Mouse (Mus musculus) midbrain, embryonic 14.5 days (tissue): ENCODE data around the gene Capza1. TPM values are rescaled to one million over a fixed set of nuclear protein-coding genes. Genes with fewer than 3 reads are reported as not detected.
"Not testable (repeated sequence)": the region's sequence is repeated elsewhere in the genome, so short reads cannot be mapped to it uniquely, and the experiment has no call there.

ENCODE experiments used
- ATAC-seq: fragments of 200-750 bp; cut with Nextera tagmentation; 2 replicates; pipeline ENCODE4 v1.8.0; 2017; ENCODE audit warnings: moderate number of reproducible peaks, moderate library complexity; ENCODE audit not compliant: low FRiP score, low TSS enrichment
- DNase-seq: peaks from one replicate; pipeline ENCODE4 v3.0.0-alpha.2; 2015
- H3K27ac ChIP-seq: fragments of 300-500 bp; sonication (generic); replicated peaks from 2 replicates; pipeline ENCODE4 v1.5.1; 2014; ENCODE audit warnings: mild to moderate bottlenecking, low read depth, low read length, moderate library complexity
- H3K27me3 ChIP-seq: fragments of 300-500 bp; sonication (generic); 2 replicates; pipeline ENCODE4 v1.6.1; 2014; ENCODE audit warnings: low read length, control low read depth, mixed read lengths; ENCODE audit not compliant: control insufficient read depth, insufficient read depth
- H3K36me3 ChIP-seq: fragments of 300-500 bp; sonication (generic); 2 replicates; pipeline ENCODE4 v1.6.1; 2014; ENCODE audit warnings: low read length, control low read depth; ENCODE audit not compliant: control insufficient read depth, insufficient read depth
- H3K4me1 ChIP-seq: fragments of 300-500 bp; sonication (generic); 2 replicates; pipeline ENCODE4 v1.6.1; 2014; ENCODE audit warnings: mild to moderate bottlenecking, antibody characterized with exemption, low read length, control low read depth; ENCODE audit not compliant: control insufficient read depth, insufficient read depth
- H3K4me2 ChIP-seq: fragments of 300-500 bp; sonication (generic); 2 replicates; pipeline ENCODE4 v1.6.1; 2014; ENCODE audit warnings: mild to moderate bottlenecking, low read length, moderate library complexity
- H3K4me3 ChIP-seq: fragments of 300-500 bp; sonication (generic); replicated peaks from 2 replicates; pipeline ENCODE4 v1.5.1; 2014; ENCODE audit warnings: low read depth, low read length
- H3K9ac ChIP-seq: fragments of 300-500 bp; sonication (generic); replicated peaks from 2 replicates; pipeline ENCODE4 v1.6.1; 2014; ENCODE audit warnings: mild to moderate bottlenecking, low read length, moderate library complexity
- H3K9me3 ChIP-seq: fragments of 300-500 bp; sonication (generic); 2 replicates; pipeline ENCODE4 v1.6.1; 2016; ENCODE audit warnings: low read length, control low read depth, mixed read lengths; ENCODE audit not compliant: control insufficient read depth
- WGBS: fragments of 180-500 bp; shearing (Covaris S2); extraction: QIAGEN DNeasy Blood & Tissue Kit; methylation state at CpG from one replicate; pipeline ENCODE4 v1.1.7; 2014; 5-methylcytosine and 5-hydroxymethylcytosine counted together
- polyA plus RNA-seq: library from polyadenylated mRNA; unstranded; fragments of >200 nt; fragmentation: Nextera tagmentation; extraction: Ambion mirVana; gene quantifications from 2 replicates; pipeline ENCODE4 v1.2.1, GENCODE M21; 2014

Capza1 gene
- polyA plus RNA-seq, result 144 and 213 TPM in 2 replicates

DNA sequence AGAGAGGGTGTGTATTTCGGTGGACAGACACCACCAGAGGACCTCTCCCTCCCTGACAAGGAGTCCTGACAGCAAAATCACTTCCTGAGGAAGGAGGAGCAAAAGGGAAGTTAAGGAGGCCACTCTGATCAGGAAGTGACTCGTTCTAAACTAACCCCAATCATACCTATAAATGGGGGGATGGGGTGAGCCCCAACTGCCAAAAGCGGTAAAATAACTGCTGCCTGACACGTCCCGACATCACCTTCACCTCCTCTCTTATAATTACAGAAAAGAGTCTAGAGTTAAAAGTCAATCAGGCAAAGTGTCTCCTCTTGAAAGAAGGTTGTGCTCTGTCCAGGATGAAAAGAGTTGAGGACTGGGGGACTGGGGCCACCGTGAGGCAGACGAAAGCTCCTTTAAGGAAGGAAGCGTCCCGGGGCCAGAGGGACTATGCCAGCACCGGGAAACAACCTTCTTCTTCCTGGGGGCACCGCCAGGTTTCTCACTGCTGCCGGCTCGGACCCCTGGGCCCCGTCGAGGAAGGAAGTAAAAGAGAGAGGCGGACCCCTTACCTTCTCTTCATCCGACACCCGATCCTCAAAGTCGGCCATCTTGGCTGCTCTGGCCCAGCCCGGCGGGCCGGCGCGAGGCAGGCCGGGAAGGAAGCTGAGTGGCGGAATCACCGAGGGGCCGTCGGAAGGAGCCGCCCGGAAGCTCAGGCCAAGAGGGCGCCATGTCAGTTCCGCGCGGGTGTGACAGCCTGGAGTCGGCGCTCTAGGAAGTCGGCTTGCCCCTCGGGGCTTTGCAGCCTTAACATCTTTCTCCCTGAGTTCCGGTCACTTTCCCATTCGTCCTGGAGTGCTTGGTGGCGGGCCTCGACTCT, at the start of gene Capza1, which contains the start of gene St7l:
Gene Capza1 (minus strand): TSS at position 720 of the 865 bp plus-strand sequence.
Gene St7l (plus strand): TSS at position 220 of the 865 bp plus-strand sequence.
- H3K4me2 ChIP-seq, result peak within 1 kb of the TSS; percentile 83
- peak within 1 kb of the TSS; percentile 64 for H3K4me3 ChIP-seq
- 0 out of 2 replicates have a peak, but pooled peaks cover 7% of the 10 kb centered on the region for H3K36me3 ChIP-seq
- peak; percentile 96 for ATAC-seq
- DNase-seq, result peak; percentile 94
- H3K9me3 ChIP-seq, result no peaks in the 10 kb centered on the region
- peak within 1 kb of the TSS; percentile 94 for H3K27ac ChIP-seq
- H3K9ac ChIP-seq, result peak within 1 kb of the TSS; percentile 80
- peaks cover 25% of the 10 kb centered on the region for H3K4me1 ChIP-seq
- no peaks in the 10 kb centered on the region for H3K27me3 ChIP-seq
- WGBS, result under 1% methylated on average over 43 of the region's 43 CpGs

DNA sequence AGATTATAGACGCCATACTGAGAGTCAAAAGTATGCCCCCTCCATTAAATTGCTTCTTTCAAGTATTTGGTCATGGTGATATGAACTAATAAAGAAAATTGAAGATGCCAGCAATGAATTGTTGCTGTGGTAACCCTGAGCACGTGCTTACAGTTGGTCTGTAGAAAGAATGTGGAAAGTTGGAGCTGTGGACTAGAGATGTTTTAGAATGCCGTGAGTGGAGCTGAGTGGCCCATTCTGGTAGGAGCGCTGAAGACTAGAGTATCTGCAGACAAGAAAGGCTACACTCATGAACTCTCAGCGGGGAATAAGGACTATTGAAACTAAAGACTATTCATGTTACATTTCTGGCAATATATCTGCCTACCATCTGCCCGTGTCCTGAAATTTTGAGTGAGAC, 44.9 kb upstream of the Capza1 start:
- Histone ChIP-seq H3K9me3 (no peaks in the 10 kb centered on the region), H3K27ac (no peak overlapping the region), H3K27me3 (no peaks in the 10 kb centered on the region), H3K4me2 (no peak overlapping the region), H3K4me1 (no peaks in the 10 kb centered on the region), H3K36me3 (peaks cover 14% of the 10 kb centered on the region), H3K9ac (no peak overlapping the region), H3K4me3 (no peak overlapping the region)
- ATAC-seq (no peak), DNase-seq (no peak)
- 86% methylated on average over 6 of the region's 6 CpGs for WGBS

DNA sequence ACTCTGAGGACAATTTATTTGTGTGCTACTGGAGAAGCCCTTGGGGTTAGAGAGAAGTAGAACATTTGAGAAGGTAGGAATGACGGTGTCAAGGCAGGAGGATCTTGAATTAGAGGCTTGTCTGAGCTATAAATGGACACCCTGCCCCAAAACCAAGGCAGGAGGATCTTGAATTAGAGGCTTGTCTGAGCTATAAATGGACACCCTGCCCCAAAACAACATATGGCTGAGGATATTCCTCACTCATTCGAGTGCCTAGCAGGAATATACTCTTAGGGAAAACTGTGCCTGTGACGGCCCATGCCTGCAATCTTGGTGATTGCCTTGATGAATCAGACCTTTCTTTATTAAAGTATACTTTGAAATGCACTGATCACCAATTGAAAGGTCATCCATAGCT, 41.7 kb upstream of the Capza1 start:
- no peaks in the 10 kb centered on the region for H3K9me3 ChIP-seq
- DNase-seq (no peak), ATAC-seq (no peak)
- H3K4me2 ChIP-seq, result no peak overlapping the region
- H3K36me3 ChIP-seq, result peaks cover 17% of the 10 kb centered on the region
- no peak overlapping the region for H3K27ac ChIP-seq
- no peaks in the 10 kb centered on the region for H3K27me3 ChIP-seq
- H3K9ac ChIP-seq, result no peak overlapping the region
- WGBS, result 86% methylated on average over 3 of the region's 3 CpGs
- no peaks in the 10 kb centered on the region for H3K4me1 ChIP-seq
- H3K4me3 ChIP-seq, result no peak overlapping the region

DNA sequence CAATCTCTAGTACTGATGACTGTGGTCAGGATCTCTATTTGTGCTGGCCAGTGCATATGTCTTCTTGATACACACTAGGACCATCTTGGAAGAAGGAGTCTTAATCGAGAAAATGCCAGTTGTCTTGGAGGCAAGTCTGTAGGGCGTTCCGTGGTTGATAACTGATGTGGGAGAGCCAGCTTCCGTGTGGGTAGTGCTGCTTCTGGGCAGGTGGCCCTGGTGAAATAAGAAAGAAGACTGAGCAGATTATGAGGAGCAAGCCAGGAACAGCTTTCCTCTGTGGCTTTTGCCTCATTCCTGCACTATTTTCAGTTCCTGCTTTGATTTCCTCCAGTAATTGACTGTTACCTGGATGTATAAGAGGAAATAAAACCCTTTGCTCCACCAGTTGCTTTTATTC, 41.1 kb upstream of the Capza1 start:
- H3K9me3 ChIP-seq, result no peaks in the 10 kb centered on the region
- DNase-seq (no peak), ATAC-seq (no peak)
- H3K4me1 ChIP-seq, result no peaks in the 10 kb centered on the region
- WGBS, result 98% methylated on average over 4 of the region's 4 CpGs
- no peaks in the 10 kb centered on the region for H3K27me3 ChIP-seq
- H3K9ac ChIP-seq, result no peak overlapping the region
- peaks cover 14% of the 10 kb centered on the region for H3K36me3 ChIP-seq
- H3K4me2 ChIP-seq, result no peak overlapping the region
- no peak overlapping the region for H3K27ac ChIP-seq
- no peak overlapping the region for H3K4me3 ChIP-seq

DNA sequence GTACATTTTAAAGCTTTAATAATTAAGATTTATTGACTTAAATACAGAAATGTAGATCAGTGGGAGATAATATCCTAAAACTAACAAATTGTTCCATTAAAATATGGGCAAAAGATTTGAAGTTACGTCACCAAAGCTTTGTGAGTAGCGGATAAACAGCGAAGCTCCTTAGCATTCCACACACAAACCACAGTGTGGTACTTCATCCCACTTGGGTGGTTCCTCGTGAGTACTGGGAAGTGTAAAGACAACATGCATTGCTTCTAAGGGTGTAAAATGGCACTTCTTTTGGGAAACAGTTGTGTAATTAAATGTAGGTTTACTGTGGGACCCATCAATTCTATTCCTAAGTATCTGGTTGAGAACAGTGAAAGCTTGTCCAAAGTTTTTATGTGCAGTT, 36.8 kb upstream of the Capza1 start:
- 96% methylated on average over 4 of the region's 4 CpGs for WGBS
- Histone ChIP-seq H3K27me3 (no peaks in the 10 kb centered on the region), H3K27ac (no peak overlapping the region), H3K4me1 (no peaks in the 10 kb centered on the region), H3K4me2 (no peak overlapping the region), H3K4me3 (no peak overlapping the region), H3K9me3 (no peaks in the 10 kb centered on the region), H3K9ac (no peak overlapping the region), H3K36me3 (peaks cover 42% of the 10 kb centered on the region)
- DNase-seq (no peak), ATAC-seq (no peak)

- Histone ChIP-seq H3K4me1 (no peaks in the 10 kb centered on the region), H3K27ac (no peak overlapping the region), H3K27me3 (no peaks in the 10 kb centered on the region), H3K36me3 (peaks cover 61% of the 10 kb centered on the region), H3K9me3 (no peaks in the 10 kb centered on the region), H3K4me2 (no peak overlapping the region), H3K4me3 (no peak overlapping the region), H3K9ac (no peak overlapping the region)
- 93% methylated on average over 3 of the region's 3 CpGs for WGBS
- no peak for ATAC-seq
- no peak for DNase-seq
Observed at GRCm38 (mm10) chr3:104896141-104896540, 31.8 kb upstream of the Capza1 start.

GRCm38 (mm10) chr3:104888585-104888984, 24.3 kb upstream of the Capza1 start:
- no peak overlapping the region for H3K9ac ChIP-seq
- no peaks in the 10 kb centered on the region for H3K9me3 ChIP-seq
- H3K4me2 ChIP-seq, result no peak overlapping the region
- WGBS, result 87% methylated on average over 3 of the region's 3 CpGs
- H3K4me1 ChIP-seq, result no peaks in the 10 kb centered on the region
- ATAC-seq, result no peak
- H3K27ac ChIP-seq, result no peak overlapping the region
- no peaks in the 10 kb centered on the region for H3K27me3 ChIP-seq
- H3K4me3 ChIP-seq, result no peak overlapping the region
- peaks cover 46% of the 10 kb centered on the region for H3K36me3 ChIP-seq
- DNase-seq, result no peak

GRCm38 (mm10) chr3:104869611-104870010, 5.3 kb upstream of the Capza1 start:
- no peak overlapping the region for H3K27ac ChIP-seq
- H3K9ac ChIP-seq, result no peak overlapping the region
- ATAC-seq (no peak), DNase-seq (peak; percentile 7)
- no peaks in the 10 kb centered on the region for H3K27me3 ChIP-seq
- H3K4me2 ChIP-seq, result no peak overlapping the region
- peaks cover 7% of the 10 kb centered on the region for H3K4me1 ChIP-seq
- H3K4me3 ChIP-seq, result no peak overlapping the region
- H3K9me3 ChIP-seq, result no peaks in the 10 kb centered on the region
- peaks cover 50% of the 10 kb centered on the region for H3K36me3 ChIP-seq

- H3K27me3 ChIP-seq, DNase-seq, H3K9ac ChIP-seq, H3K27ac ChIP-seq, H3K9me3 ChIP-seq, ATAC-seq: not testable (repeated sequence)
- peak overlapping the region; percentile 83; the same call in 1 of the 2 replicates for H3K4me2 ChIP-seq
- H3K4me1 ChIP-seq, result peaks cover 20% of the 10 kb centered on the region
- H3K36me3 ChIP-seq, result peaks cover 23% of the 10 kb centered on the region
- H3K4me3 ChIP-seq, result peak overlapping the region; percentile 8; the same call in 1 of the 2 replicates
Observed at GRCm38 (mm10) chr3:104866674-104867073, 2.4 kb upstream of the Capza1 start.
